Mouse (Mus musculus) stomach, postnatal 0 days (tissue): ENCODE measurements around the gene Fbxl18.

Experiments used
- CTCF ChIP-seq: IDR thresholded peaks from 2 replicates; pipeline ENCODE4 v1.5.1; 2016; ENCODE audit warnings: antibody characterized with exemption, low read depth, mild to moderate bottlenecking, moderate library complexity
- EP300 ChIP-seq: optimal IDR thresholded peaks from 2 replicates; pipeline ENCODE3; 2016; ENCODE audit warnings: antibody characterized with exemption

GRCm38 (mm10) chr5:142817524-142818434 lies 77.4 kb downstream of the Fbxl18 start, which contains the start of gene Tnrc18:
- TF ChIP-seq CTCF (no peak), EP300 (peak; percentile 54)
